Mouse (Mus musculus) cortical plate, adult 2 months (tissue): ENCODE data around the gene Rtl8a.
"Not testable (repeated sequence)": the region's sequence is repeated elsewhere in the genome, so short reads cannot be mapped to it uniquely, and the experiment has no call there.

ENCODE experiments used
- CTCF ChIP-seq: fragments of 200-500 bp; IDR thresholded peaks from 2 replicates; pipeline ENCODE4 v1.5.1; 2011; ENCODE audit warnings: mild to moderate bottlenecking, control low read depth, low read length; ENCODE audit not compliant: insufficient read depth; ENCODE audit errors: extremely low read depth
- POLR2A ChIP-seq: fragments of 200-500 bp; IDR thresholded peaks from 2 replicates; pipeline ENCODE4 v1.6.1; 2011; ENCODE audit warnings: mild to moderate bottlenecking, low read length, control low read depth; ENCODE audit not compliant: insufficient read depth; ENCODE audit errors: extremely low read depth

GRCm38 (mm10) chrX:53684676-53685075 lies 41.2 kb upstream of the Rtl8a start:
- not testable (repeated sequence) for TF ChIP-seq POLR2A, CTCF
